Mouse (Mus musculus) urinary bladder, postnatal 25 days (tissue): ENCODE measurements around the gene Gatad2a.
A peak's percentile ranks its signal among the peaks of the same experiment; 100 is the strongest.

Experiments
- DNase-seq: peaks from one replicate; pipeline ENCODE4 v3.0.0; 2022; ENCODE audit warnings: low spot score

The Gatad2a gene

DNA sequence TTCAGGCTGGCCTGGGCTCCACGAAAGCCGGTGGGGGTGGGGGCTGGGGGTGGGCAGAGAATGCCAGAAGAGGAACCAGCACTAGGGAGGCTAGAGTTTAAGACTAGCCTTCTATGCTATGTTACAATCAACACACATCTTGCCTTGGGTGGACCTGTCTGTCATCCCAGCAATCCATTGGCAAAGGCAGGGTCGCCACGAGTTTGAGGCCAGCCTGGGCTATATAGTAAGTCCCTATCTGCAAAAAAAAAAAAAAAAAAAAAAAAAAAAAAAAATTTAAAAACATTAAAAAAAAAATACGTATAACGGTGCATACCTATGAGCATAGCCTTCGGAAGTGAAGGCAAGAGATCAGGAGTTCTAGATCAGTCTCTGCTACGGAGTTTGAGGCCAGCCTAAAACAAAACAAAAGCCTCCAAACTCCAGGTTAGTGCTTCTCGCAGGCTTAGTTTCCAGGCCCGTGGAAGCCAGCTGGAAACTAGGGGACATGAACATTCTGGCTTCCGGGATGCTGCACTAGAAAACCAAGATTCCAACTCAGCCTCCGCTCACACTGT lies 95.2 kb downstream of the Gatad2a start:
- DNase-seq: no peak

DNA sequence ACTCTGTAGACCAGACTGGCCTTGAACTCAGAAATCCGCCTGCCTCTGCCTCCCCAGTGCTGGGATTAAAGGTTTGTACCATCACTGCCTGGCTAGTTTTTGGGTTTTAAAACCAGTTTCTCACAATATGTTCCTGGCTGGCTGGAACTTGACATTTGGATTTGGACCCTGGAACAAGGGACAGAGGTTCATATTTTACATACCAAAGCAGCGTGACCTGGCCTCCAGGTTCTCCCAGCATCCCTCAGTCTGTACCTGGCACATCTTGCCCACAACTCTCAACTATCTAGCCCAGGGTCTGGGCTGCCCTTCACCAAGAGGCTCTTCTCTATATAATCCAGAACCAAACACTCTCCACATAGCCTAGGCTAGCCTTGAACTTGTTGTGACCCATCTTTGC lies 96.3 kb downstream of the Gatad2a start:
- DNase-seq: no peak

DNA sequence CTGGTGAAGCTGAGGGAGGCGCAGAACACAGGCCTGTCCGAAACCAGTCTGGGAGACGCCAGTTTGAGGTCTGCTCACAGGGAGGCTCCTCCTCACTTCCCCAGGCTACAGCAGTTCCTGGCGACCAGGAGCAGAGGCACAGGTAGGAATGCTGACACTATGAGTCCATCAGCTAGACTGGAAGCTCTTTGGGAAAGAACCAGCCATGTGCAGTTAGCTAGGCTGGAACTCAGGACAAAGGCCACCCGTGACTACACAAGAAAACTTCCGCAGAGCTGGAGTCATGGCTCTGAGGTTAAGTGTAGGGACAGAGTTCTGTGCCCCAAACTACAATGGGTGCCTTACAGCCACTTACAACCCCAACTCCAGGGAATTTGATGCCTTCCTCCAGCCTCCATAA lies 98.3 kb downstream of the Gatad2a start:
- no peak for DNase-seq

DNA sequence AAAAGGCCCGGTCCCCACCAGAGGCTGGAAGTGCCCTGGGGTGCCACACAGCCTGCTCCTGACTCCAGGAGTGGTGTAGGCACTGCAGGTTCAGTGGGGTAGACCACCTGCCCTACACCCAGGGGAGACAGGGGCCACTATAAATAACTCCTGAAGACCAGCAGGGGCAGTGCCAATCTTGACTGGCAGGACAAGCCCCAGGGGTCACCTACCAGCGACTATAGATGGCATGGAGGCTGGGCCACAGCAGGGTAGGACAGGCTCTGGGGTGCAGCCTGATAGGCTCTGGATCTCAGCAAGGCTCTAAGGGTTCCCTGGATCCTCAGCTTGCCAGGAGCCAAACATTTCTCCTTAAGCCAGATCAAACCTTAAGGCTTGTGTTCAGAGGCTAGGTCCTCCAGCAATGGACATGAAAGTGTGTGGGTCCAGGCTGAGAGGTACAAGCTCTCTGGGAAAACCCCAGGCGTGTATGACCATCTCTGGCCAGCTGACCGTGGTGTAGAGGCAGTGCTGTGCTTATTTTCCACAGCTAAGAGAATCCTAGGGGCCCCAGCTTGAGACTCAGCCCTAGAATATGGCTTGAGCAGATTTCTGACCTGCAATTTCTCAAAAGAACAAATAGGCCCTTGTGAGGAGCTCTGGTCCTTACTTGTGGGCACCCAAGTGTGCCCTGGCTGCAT lies 100.3 kb downstream of the Gatad2a start:
- DNase-seq: no peak

DNA sequence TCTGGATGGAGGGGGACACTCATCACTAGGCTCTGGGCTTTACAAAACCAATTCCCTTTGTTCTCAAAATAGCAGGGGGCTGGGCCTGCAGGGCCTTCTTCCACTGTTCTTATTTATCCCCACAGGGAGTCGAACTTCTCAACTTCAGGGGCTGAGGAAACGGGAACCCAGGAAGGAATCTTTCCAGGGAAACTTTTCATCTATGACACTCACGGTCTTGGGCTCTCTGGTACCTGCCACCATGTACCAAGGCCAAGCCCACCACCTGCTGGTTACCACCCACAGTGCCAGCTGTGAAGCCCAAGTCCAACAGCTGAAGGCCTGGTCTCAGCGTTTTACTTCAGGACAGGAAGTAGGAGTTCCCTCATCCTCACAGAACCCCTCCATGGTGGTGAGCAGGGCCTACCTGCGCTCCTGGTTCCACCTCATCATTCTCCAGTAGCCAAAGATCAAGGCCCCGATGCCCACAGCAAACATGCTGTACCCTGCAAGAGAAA lies 101.3 kb downstream of the Gatad2a start:
- no peak for DNase-seq

DNA sequence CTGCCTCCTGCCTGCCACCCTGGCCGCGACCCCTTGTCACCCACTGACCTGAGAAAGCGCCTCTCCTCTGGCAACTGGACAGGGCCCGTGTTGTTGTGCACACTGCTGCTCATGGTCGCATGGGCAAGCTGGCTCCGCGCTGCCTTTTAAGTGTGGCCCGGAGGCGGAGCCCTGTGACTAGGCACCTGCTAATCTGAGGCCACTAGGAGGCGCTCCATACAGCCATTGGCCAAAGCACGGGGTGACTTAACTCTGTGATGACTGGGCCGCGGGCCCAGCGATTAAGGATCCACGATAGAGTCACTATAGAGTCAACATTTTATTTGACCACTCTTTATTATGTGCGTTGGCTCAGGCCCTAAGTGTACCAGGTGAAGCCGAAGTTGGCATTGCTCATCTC lies 102.3 kb downstream of the Gatad2a start:
- DNase-seq: peak; percentile 44

DNA sequence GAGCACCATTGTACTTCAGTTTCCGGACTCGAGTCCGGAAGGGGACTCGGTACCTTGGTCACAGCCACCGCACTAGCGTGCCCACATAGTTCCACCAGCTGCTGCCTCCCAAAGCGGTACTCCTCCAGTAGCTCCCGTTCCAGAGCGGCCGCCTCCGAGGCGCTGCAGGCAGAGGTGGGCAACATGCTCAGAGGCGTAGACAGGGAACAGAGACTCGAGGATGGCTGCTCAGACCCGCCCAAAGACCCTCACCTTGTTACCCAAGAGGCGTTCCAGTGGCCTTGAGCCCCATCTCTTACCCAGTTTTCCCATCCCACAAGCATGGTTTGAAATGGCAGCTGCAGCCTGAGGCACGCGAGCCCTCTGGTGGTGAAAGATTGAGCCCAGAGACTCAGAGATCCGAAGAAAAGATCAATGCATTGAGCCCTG lies 105.4 kb downstream of the Gatad2a start:
- peak; percentile 42 for DNase-seq

DNA sequence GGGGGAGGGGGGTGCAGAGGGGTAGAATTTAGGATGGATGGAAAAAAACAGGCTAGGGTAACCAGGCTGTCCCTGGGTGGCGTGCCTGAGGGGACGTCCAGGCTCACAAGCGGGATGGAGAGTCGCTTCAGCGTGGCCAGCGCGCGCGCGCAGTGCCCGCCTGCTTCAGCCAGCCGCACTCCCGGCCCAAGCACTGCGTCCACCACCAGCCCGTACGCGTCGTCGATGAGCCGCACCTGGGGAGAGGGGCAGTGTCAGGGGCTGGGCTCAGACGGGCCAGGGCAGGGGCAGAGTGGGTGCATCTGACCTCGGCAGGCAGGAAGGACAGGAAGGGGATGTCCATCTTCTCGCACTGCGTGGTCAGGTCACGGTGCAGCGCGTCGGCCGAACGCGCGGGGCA lies 107.3 kb downstream of the Gatad2a start:
- no peak for DNase-seq

DNA sequence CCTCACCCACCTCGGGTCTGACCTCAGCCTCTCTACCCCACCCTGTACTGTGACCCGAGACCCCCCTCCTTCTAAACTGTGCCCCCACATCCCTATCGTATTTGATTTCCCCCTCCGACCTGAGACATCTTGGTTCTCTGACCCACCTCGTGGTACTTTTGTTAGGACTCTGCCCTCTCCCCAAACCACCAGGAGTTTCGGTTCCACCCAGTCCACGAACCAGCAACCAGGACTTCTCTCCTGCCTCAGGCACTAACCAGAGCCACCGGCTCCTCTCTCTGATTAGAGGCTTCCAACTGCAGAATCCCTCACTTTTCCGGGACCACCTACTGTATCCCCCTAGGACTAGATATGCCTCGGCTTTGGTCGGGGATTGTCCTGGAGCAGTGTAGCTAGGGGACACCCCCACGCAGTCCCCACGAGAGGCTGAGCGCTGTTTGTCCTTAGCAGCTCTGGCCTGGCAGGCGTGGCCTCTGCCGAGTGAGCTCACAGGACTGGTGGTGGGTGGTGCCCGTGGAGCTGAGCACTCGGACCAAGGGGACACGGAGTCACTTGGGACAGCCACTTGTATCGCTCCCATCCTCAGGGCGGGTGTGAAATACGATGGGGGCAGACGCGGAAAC lies 107.8 kb downstream of the Gatad2a start:
- DNase-seq: no peak

DNA sequence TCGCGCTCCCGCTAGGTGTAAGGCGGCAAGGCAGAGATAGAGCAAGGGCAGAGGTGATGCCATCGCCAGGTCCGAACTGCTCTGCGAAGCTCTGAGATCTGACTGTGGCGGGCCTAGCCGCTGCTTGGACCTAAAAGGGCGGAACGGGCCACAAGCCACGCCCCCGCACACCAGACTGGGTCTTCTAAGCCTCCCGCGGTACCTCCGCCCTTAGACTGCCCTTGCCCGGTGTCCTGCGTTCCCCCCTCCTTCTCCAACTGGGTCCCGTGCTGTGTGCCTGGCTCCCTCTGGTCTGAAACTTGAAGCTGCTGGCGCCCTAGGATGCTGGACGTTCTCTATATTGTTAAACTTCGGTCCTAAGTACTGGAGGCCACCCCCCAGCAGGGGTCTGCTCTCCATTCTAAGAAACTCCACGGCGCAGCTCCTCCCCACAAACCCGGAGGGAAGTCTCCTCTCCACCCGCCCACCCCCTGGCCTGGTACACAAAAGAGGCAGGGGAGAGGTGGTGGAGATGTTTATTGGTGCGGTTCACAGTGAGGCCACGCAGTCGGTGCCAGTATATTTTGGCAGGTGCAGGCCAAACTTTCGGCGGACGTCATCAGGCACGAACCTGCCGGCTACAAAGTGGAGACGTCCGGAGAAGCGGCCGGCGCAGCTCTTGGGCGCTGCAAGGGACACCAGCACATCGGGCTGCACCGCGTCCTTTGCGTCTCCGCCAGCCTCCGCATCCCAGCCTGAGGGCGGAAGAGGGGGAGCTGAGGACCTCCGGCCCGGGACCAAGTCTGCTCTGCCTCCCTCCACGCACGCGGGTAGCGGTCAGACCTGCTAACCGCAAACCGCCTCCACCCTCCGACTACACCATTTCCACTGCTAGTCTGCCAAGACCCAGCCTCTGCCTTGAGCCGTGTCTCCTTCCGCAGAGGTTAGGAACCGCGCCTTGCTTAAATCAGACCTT lies 108.6 kb downstream of the Gatad2a start, which contains the start of gene Cilp2:
Gene Cilp2, minus strand, starts transcription at position 399 of the 955 bp plus-strand sequence.
- DNase-seq: peak; percentile 34

DNA sequence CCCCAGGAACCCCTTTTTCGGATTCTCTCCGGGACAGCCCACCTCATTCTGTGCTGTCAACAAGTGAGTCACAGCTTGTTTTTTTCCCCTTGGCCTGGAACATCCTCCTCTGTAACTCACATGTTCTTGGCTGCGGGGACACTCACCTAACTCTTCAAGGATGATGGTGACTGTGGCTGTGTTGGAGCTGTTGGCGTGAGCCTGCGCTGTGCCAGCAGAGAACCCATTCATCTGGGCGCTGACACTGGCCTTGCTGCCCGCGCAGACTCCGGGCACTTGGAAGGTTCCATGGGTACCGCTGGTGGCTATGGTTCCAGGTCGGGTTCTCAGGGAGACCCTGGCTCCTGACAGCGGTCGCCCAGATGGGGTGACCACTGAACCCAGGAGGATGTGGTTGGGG lies 112.0 kb downstream of the Gatad2a start:
- no peak for DNase-seq

DNA sequence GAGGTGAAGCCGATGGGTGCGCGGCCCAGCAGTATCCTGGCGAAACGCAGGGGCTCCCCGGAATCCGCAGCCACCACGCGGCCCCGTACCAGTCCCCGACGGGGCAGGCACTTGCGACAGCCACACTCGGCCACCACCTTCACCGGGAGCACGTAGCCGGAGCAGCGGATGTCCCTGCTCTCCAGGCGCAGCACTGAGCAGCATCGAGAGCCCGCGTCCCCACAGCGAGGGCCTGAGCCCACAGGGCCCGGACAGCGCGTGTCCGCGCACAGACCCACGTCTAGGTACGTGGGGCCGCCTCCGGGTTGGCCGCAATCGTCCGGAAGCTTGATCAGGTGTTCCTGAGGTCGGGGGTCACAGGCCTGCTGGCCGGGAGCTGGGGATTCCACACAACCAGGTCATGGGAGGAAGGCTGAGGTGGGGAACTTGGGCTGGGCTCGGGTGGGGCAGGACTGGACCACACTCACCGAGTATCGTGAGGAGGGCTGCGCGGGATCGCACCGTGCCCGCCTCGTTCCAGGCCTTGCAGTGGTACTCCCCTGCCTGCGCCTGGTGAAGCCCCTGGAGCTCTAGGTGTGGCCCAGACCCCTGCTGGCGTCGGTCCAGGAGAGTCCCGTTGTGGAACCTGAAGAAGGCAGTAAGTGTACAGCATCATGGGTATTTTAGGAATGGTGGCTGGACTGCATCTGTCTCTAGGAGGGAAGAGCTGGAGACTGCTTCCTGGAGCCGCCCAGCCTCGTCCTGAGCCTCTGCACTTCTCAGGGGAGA lies 113.2 kb downstream of the Gatad2a start:
- DNase-seq: no peak

DNA sequence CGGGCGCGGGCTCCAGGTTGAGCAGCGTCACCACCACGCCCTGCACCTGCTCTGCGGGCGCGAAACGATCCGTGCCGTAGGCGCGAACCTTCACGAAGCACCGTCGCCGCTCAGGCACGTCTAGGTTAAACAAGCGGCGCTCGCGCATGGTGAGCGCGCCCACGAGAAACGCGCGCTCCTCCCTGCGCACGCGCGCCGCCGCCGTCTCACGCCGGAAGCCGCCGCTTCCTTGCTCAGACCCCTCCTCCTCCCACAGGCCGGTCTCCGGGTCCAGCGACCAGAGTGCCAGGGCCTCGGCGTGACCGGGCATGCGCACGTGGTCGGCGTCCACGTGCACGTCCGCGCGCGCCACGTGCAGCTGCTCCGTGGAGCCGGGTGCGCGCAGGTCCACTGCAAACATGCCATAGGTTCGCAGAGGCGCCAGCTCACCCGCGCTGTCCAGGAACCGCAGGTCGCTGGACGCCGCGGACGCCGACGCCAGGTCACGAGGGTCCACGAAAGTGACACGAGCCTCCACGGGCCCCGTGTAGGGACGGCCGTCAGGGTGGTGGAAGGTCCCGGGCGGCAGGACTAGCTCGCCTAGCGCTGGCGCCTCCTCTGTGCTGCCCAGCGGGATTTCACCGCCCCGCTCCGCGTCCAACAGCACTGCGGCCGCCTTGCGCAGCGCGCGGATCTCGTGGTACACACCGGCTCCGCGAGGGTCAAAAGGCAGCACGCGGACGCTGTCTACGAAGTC lies 114.0 kb downstream of the Gatad2a start:
- peak; percentile 50 for DNase-seq

DNA sequence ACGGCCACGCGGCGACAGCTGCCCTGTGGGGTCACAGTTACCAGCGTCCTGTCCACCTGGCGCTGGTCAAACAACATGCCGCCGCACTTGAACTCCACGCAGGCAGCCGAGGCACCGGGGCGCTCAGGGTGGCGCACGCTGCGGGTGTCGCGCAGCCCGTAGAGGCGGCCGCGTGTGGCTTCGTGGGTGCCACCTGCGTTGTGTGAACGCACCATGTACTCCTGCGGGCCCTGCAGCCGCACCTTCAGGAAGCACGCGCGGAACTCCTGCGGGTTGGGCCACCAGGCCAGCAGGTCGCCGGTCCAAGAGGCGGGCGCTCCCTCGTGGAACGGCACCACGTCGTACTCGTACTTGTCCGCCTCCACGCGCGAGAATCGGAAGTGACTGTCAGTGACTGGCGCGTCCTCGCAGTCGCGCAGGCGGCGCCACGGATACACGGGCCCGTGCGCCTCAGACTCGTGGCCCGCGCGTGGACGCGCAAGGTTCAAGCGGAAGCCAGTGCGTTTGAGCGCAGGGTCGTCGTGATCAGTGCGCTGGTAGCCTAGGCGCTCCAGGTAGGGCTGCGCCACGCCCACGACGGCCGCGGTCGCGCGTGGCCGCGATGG lies 114.8 kb downstream of the Gatad2a start:
- DNase-seq: no peak

DNA sequence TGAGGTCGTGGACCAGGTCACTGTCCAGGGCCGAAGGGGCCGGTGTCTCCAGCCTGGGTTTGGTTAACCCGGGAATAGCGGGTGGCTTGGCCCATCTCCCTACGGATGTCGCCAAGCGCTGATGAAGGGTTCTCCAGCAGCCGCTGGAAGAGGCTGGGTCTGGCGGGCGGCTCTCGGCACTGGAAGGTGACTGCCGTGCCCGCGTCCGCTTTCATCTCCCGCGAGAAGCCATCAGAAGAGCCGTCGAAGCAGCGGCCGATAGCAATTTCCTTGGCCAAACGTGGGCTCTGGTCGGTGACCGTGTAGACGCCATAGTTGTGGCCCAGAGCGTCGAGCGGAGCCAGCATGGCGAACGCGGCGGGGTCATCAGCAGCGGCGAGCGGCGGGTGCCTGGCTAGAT lies 115.3 kb downstream of the Gatad2a start:
- DNase-seq: no peak

DNA sequence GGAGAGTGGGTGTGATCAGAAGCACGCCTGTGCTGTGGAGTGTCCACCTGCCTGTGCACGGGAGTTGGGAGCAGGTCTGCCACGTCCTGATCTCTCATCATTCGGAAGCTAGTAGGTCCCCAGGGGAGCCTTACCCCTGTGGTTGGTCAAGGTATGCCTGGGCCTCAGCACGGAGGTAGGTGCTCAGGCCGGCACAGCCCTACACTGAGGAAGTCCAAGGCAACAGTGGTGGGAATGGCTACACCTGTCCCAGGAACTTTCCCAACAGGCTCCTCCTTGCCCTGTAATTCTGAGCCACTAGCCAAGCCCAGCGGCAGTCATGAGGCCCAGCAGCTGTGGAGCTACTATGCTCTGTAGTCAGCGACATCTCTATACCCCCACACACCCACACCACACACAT lies 116.5 kb downstream of the Gatad2a start:
- no peak for DNase-seq

DNA sequence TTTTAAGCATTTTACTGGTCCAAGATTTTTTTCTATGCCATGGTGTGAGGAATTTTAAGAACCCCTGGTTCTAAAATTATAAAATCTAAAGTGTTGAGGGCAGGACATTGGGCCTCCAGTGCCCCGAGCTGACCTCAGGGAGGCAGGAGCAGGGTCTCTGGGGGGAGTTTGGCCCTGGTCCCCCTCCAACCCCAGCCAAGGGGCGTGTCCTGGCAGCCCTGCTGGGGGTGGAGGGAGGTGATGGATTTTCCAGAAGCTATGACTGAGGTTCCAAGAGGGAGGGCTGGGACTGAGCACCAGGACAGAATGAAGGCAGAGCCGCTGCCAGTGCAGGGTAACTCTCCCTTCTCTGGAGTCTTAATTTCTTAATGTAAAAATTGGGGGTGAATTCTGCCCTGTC lies 118.2 kb downstream of the Gatad2a start:
- no peak for DNase-seq

DNA sequence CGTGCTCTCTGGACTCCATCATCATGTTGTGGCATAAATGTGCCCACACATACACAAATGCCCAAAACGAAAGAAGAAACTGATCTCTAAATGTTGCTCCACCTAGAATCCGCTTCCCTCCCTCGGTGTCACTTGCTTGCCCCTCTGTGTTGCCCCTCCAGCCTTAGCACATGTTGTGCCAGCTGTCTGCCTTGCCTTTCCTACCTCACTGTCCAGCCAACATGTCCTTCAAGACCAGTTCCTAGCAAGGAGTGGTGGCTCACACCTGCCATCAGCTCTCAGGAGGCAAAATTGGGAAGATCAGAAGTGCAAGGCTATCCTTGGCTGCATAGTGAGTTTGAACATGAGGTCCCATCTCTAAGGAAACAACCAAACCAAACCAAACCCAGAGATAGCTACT lies 118.8 kb downstream of the Gatad2a start:
- DNase-seq: no peak

DNA sequence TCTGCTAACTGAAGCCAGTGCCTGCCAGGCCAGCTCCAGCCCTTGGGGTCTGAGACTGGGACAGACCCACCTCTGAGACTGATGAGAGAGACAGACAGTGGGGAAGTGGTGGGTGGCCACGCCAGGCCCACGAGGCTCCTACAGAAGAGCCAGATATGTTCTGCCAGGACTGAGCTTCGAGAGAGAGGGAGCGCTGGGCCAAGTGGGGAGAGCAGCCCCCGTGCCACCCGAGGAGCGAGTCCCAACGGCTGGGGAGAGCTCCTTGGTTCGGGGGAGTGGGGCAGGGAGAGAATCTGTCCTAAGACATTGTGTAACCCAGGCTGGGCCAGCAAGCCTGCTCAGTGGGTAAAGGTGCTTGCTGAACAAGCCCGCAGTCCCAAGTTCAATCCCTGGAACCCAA lies 119.2 kb downstream of the Gatad2a start:
- no peak for DNase-seq

DNA sequence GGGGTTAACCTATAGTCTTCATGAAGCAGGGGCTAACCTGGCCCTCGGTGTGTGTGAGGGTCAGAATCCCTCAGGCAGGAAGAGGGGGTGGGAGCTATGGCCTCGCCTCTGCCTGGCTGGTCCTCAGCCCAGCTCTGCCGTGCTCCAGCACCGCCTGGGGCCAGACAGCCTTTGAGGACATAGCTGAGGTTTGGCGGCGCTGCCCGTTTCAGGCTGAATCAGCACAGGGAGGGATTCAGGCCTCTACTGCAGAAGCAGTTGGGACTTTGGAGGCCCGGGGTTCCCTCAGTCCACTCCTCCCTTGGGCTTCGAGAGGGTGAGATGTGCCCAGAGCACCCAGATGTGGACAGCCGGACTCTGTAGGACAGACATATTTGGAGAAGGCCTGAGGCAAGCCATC lies 120.1 kb downstream of the Gatad2a start:
- DNase-seq: no peak
